In genomic region chr2:136109038-136109363, GRCm38 (mm10) we compare ENCODE assay signal across 16 mouse cellular contexts. TPM values are rescaled to one million over a fixed set of nuclear protein-coding genes. Genes with fewer than 3 reads are reported as not detected.
DNase-seq lines count a peak whose midpoint lies in the region; ATAC-seq lines count a peak whose summit lies in the region.
"Had no signal": no experiment of that assay in that cellular context is flagged by ENCODE, and none has a peak within 500 bp of the region (broad histone marks: within the 10 kb centered on the region; RNA-seq: fewer than 3 reads in every experiment).

No protein-coding gene starts in this region.

- no peaks in the 10 kb centered on the region; the same call in 1 of the 2 replicates for H3K4me1 ChIP-seq in forebrain, embryonic 11.5 days (replicated peaks; ENCODE audit: control insufficient read depth, insufficient read depth, low read length)
- peaks cover 26% of the 10 kb centered on the region for H3K4me1 ChIP-seq in forebrain, embryonic 10.5 days
- peaks cover 27% of the 10 kb centered on the region for H3K4me1 ChIP-seq in forebrain, embryonic 12.5 days
- peaks cover 5% of the 10 kb centered on the region; the same call in 1 of the 2 replicates for H3K4me1 ChIP-seq in hindbrain, embryonic 11.5 days (replicated peaks; ENCODE audit: control insufficient read depth, insufficient read depth, low read length)
- H3K4me1 ChIP-seq in midbrain, embryonic 15.5 days: peaks cover 32% of the 10 kb centered on the region
- H3K4me1 ChIP-seq: heart, embryonic 15.5 days had no signal

- H3K36me3 ChIP-seq in forebrain, embryonic 11.5 days (ENCODE audit: control insufficient read depth, insufficient read depth, low read length): no peaks in the 10 kb centered on the region
- no peaks in the 10 kb centered on the region for H3K36me3 ChIP-seq in forebrain, embryonic 10.5 days (replicated peaks)
- H3K36me3 ChIP-seq in forebrain, embryonic 12.5 days (replicated peaks): no peaks in the 10 kb centered on the region
- no peaks in the 10 kb centered on the region for H3K36me3 ChIP-seq in hindbrain, embryonic 11.5 days (ENCODE audit: control insufficient read depth, insufficient read depth, low read length)
- no peaks in the 10 kb centered on the region for H3K36me3 ChIP-seq in midbrain, embryonic 15.5 days (replicated peaks)
- H3K36me3 ChIP-seq: embryonic facial prominence, embryonic 13.5 days; heart, embryonic 15.5 days had no signal

- 0% methylated on average over 2 of the region's 2 CpGs for WGBS in forebrain, embryonic 11.5 days
- WGBS in forebrain, embryonic 10.5 days: 8% methylated on average over 2 of the region's 2 CpGs
- 0% methylated on average over 2 of the region's 2 CpGs for whole genome bisulfite sequencing in forebrain, embryonic 12.5 days
- WGBS in hindbrain, embryonic 11.5 days: 0% methylated on average over 2 of the region's 2 CpGs
- 10% methylated on average over 2 of the region's 2 CpGs for WGBS in midbrain, embryonic 15.5 days

- DNase-seq in forebrain, embryonic 11.5 days (ENCODE audit: low spot score): no peak
- DNase-seq in forebrain, embryonic 10.5 days (ENCODE audit: extremely low spot score, low spot score): no peak
- no peak for DNase-seq in hindbrain, embryonic 11.5 days (ENCODE audit: low spot score)
- DNase-seq in kidney, adult 8-10 months: no peak
- no peak for DNase-seq in lung, postnatal 4 days
- no peak for DNase-seq in kidney, adult 9 months
- DNase-seq: lung, postnatal 36 days; thymus, postnatal 4 days had no signal

- no peak overlapping the region for H3K9ac ChIP-seq in forebrain, embryonic 11.5 days (ENCODE audit: low read length)
- no peak overlapping the region for H3K9ac ChIP-seq in forebrain, embryonic 12.5 days
- H3K9ac ChIP-seq in hindbrain, embryonic 11.5 days (ENCODE audit: low read depth, low read length): peak overlapping the region; percentile 48; the same call in 1 of the 2 replicates
- no peak overlapping the region for H3K9ac ChIP-seq in midbrain, embryonic 15.5 days
- H3K9ac ChIP-seq: embryonic facial prominence, embryonic 13.5 days; heart, embryonic 15.5 days had no signal

- H3K27me3 ChIP-seq in forebrain, embryonic 11.5 days (ENCODE audit: control insufficient read depth, insufficient read depth, low read length): no peaks in the 10 kb centered on the region; the same call in 1 of the 2 replicates
- H3K27me3 ChIP-seq in forebrain, embryonic 10.5 days (ENCODE audit: poor library complexity, severe bottlenecking): peaks cover 27% of the 10 kb centered on the region
- no peaks in the 10 kb centered on the region for H3K27me3 ChIP-seq in forebrain, embryonic 12.5 days
- no peaks in the 10 kb centered on the region for H3K27me3 ChIP-seq in hindbrain, embryonic 11.5 days (ENCODE audit: control insufficient read depth, insufficient read depth, low read length)
- no peaks in the 10 kb centered on the region for H3K27me3 ChIP-seq in midbrain, embryonic 15.5 days (replicated peaks)
- H3K27me3 ChIP-seq: heart, embryonic 15.5 days had no signal

- ATAC-seq in forebrain, embryonic 11.5 days (replicated peaks; ENCODE audit: low FRiP score): 0 out of 2 replicates have a peak, but pooled peaks have one; percentile 11
- ATAC-seq in forebrain, embryonic 12.5 days (ENCODE audit: low FRiP score): no peak
- no peak for ATAC-seq in hindbrain, embryonic 11.5 days (ENCODE audit: low FRiP score)
- peak; percentile 31 for ATAC-seq in midbrain, embryonic 15.5 days (replicated peaks)
- ATAC-seq: intestine, embryonic 16.5 days; Patski had no signal

- H3K4me2 ChIP-seq in forebrain, embryonic 11.5 days (ENCODE audit: low read depth, low read length, severe bottlenecking): no peak overlapping the region
- no peak overlapping the region for H3K4me2 ChIP-seq in forebrain, embryonic 12.5 days
- no peak overlapping the region for H3K4me2 ChIP-seq in hindbrain, embryonic 11.5 days (replicated peaks; ENCODE audit: low read depth, low read length)
- 0 out of 2 replicates have a peak overlapping the region, but pooled peaks have one; percentile 27 for H3K4me2 ChIP-seq in midbrain, embryonic 15.5 days
- H3K4me2 ChIP-seq: embryonic facial prominence, embryonic 13.5 days; heart, embryonic 15.5 days had no signal

- no peak overlapping the region for H3K4me3 ChIP-seq in forebrain, embryonic 11.5 days (ENCODE audit: low read depth, low read length)
- H3K4me3 ChIP-seq in forebrain, embryonic 10.5 days: no peak overlapping the region
- no peak overlapping the region for H3K4me3 ChIP-seq in forebrain, embryonic 12.5 days (replicated peaks)
- H3K4me3 ChIP-seq in hindbrain, embryonic 11.5 days (ENCODE audit: low read depth, low read length): no peak overlapping the region
- no peak overlapping the region for H3K4me3 ChIP-seq in midbrain, embryonic 15.5 days
- H3K4me3 ChIP-seq: embryonic facial prominence, embryonic 13.5 days; heart, embryonic 15.5 days; myocyte had no signal

- H3K9me3 ChIP-seq in forebrain, embryonic 11.5 days (ENCODE audit: control insufficient read depth, low read length): no peaks in the 10 kb centered on the region
- no peaks in the 10 kb centered on the region for H3K9me3 ChIP-seq in forebrain, embryonic 10.5 days
- no peaks in the 10 kb centered on the region for H3K9me3 ChIP-seq in forebrain, embryonic 12.5 days
- no peaks in the 10 kb centered on the region for H3K9me3 ChIP-seq in hindbrain, embryonic 11.5 days (ENCODE audit: control insufficient read depth, low read length)
- no peaks in the 10 kb centered on the region for H3K9me3 ChIP-seq in midbrain, embryonic 15.5 days
- H3K9me3 ChIP-seq: embryonic facial prominence, embryonic 13.5 days; heart, embryonic 15.5 days had no signal

- no peak overlapping the region for H3K27ac ChIP-seq in forebrain, embryonic 11.5 days (ENCODE audit: low read depth, low read length)
- H3K27ac ChIP-seq in forebrain, embryonic 10.5 days: no peak overlapping the region
- peak overlapping the region; percentile 88 for H3K27ac ChIP-seq in forebrain, embryonic 12.5 days
- peak overlapping the region; percentile 89 for H3K27ac ChIP-seq in hindbrain, embryonic 11.5 days (ENCODE audit: low read depth, low read length)
- H3K27ac ChIP-seq in midbrain, embryonic 15.5 days: peak overlapping the region; percentile 88
- H3K27ac ChIP-seq: heart, embryonic 15.5 days had no signal

RNA-seq across cellular contexts. Expression of gene Lamp5, which starts 57.0 kb away (rescaled TPM):
- polyA plus RNA-seq in forebrain, embryonic 11.5 days (2014; fragmentation: Nextera tagmentation; extraction: Ambion mirVana): 3.0 and 3.6 TPM in 2 replicates
- polyA plus RNA-seq in forebrain, embryonic 10.5 days (2016; fragmentation: Nextera tagmentation; extraction: Ambion mirVana): 1.7 and 2.5 TPM in 2 replicates
- 3.7 and 4.3 TPM in 2 replicates for polyA plus RNA-seq in forebrain, embryonic 12.5 days (2016; fragmentation: Nextera tagmentation; extraction: Ambion mirVana)
- 73.1 and 88.1 TPM in 2 replicates for polyA plus RNA-seq in hindbrain, embryonic 11.5 days (2014; fragmentation: Nextera tagmentation; extraction: Ambion mirVana)
- polyA plus RNA-seq in midbrain, embryonic 15.5 days (2015; fragmentation: Nextera tagmentation; extraction: Ambion mirVana): 7.1 TPM in 2 replicates
- polyA plus RNA-seq: heart, embryonic 15.5 days; intestine, embryonic 16.5 days; liver, adult 2 months; myocyte; Patski had no signal

Comparison
In these comparisons a context has a peak if more than half of its experiments do, and no peak if none do; other contexts are left out.
1. ATAC-seq: peak in forebrain, embryonic 11.5 days (single experiment) and midbrain, embryonic 15.5 days (single experiment); none in forebrain, embryonic 12.5 days (single experiment) and hindbrain, embryonic 11.5 days (single experiment).
2. H3K27ac ChIP-seq: peak in forebrain, embryonic 12.5 days (single experiment), hindbrain, embryonic 11.5 days (single experiment) and midbrain, embryonic 15.5 days (single experiment); none in forebrain, embryonic 11.5 days (single experiment) and forebrain, embryonic 10.5 days (single experiment).